Mouse (Mus musculus): ENCODE data around the gene Olig2.
"Not testable (repeated sequence)": the region's sequence is repeated elsewhere in the genome, so short reads cannot be mapped to it uniquely, and the experiment has no call there.

Gene Olig2

GRCm38 (mm10) chr16:91226883-91227759, 1.9 kb downstream of the Olig2 start:
- no peak for DNase-seq (ENCODE audit: low read depth, low spot score)

GRCm38 (mm10) chr16:91227760-91228043, 2.4 kb downstream of the Olig2 start:
- no peak for DNase-seq (ENCODE audit: low read depth, low spot score)

- no peak for DNase-seq (ENCODE audit: low read depth, low spot score)
These were observed 3.2 kb downstream of the Olig2 start for GRCm38 (mm10) chr16:91228238-91229071.

GRCm38 (mm10) chr16:91229072-91229348, 3.8 kb downstream of the Olig2 start:
- DNase-seq (ENCODE audit: low read depth, low spot score): no peak

GRCm38 (mm10) chr16:91229643-91230042, 4.4 kb downstream of the Olig2 start:
- DNase-seq (ENCODE audit: low read depth, low spot score): no peak

DNA sequence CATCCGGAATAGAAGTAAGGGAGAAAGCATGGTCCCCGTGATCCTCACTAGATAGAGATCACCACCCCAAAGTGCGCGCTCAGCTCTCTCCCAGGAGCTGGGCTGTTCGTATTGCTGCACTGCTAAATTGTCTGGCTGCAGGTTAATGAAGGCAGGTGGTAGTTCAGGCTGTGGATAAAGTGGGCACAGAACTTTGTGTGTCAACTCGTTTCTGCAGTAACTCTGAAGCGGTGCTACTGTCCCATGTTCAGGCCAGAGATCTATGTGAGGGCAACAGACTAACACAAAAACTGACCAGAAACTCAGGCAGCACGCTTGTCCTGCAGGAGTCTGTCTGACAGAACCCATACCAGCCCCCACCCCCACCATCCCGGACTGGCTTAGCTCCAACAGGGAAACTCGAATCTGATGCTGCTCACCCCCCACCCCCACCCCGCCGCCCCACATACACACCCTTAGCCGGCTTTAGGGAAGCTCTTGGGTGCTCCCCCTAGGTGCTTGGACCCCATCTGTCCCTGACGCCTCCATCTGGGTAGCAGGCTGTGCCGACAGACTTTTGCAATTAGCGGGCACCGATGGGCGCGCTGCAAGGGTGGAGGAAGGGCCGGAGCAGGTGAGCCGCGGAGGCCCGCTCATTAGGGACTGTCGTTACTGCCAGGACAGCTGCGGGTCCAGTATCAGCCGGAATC, 6.7 kb downstream of the Olig2 start:
- no peak for DNase-seq (ENCODE audit: low read depth, low spot score)

DNA sequence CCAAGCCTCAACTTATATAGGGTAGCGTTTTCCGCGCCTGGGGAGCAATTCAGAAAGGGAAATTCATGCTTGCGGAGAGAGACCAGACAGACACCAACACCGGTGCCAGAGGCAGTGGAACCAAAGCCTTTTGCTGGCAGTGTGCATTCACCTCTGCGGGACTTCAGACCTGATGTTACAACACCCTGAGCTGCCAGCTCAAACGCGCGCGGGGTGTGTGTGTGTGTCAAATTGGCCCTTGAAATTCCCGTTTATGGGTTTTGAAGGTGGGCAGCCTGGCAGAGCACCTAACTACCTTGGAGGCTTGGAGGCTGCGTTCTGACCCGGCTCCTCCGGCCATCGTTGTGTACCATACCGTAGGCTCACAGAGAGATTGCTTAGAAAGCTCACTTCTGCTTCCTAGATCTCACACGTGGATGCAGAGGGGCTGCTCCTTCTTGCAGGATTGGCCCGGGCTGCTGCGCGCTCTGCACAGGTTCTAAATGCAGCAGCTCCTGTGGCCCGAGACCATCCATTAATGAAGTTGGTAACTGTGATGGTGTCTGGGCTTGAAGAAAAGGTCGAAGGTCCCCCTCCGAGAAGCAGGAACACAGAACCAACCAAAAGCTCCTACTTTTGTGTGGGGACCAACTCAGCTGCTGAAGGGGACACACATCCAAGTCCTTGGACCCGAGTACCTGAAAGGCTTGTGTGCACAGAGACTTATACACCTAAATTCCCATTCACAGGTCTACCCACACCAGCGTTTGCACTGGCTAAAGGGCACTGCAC, 7.4 kb downstream of the Olig2 start:
- DNase-seq (ENCODE audit: low read depth, low spot score): no peak

DNA sequence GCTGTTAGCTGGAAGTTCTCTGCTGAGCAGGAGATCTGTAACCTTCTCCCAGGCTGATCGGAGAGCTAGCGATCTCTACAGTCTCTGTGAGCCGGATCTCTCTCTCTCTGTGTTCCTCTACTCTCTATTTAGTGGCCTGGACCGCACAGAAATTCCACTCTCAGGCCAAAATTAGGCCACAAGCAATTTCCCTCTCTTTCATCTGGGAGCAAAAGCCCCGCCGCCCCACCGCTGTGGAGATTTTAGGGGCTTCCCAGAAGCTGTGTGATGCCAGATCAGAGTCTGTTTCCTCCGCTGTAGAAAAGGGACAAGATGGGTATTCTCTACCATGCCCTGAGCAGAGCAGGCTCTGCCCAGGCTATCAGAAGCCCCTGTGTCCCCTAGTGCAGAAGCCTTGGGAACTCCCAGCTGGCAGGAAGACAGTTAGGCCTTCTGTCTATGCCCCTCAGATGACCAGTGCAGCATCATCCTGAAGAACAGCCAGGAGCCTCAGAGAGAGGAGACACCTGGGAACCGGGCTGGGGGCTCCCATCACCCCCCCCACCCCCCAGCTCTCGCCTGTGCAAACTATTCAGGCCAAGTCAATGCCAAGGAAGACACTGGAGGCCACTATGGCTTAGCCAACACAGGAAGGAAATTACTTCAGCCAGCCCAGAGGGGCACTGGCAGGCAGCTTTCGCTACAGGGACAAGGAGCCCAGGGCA, 8.1 kb downstream of the Olig2 start:
- no peak for DNase-seq (ENCODE audit: low read depth, low spot score)

GRCm38 (mm10) chr16:91239024-91239423, 13.8 kb downstream of the Olig2 start:
- DNase-seq (ENCODE audit: low read depth, low spot score): no peak

- no peak for DNase-seq (ENCODE audit: low read depth, low spot score)
These were observed 21.0 kb downstream of the Olig2 start for GRCm38 (mm10) chr16:91246292-91246691.

DNA sequence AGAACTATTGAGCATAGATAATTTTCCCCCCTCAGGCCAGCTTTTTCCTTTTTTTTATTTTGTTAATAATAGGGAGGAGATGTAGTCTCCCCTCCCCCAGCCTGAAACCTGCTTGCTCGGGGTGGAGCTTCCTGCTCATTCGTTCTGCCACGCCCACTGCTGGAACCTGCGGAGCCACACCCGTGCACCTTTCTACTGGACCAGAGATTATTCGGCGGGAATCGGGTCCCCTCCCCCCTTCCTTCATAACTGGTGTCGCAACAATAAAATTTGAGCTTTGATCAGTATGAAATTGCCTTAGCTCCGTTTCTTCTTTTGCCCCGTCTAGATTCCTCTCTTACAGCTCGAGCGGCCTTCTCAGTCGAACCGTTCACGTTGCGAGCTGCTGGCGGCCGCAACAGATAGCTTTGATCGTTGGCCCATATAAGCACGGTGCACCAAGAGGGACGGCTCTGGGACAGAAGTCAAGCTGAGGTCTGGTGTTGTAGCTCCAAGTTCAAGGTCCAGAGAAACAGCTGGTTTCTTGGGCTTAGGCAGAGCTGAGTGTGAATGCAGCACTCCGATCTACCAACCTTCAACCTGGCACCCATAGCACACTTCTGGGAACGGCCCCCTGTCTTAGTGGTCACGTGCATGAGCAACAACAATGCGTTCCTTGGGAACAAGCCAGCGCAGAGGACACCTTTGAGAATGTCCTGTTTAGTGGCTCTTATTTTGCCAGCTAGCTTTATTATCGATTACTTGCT, 30.3 kb downstream of the Olig2 start:
- not testable (repeated sequence) for DNase-seq (ENCODE audit: low read depth, low spot score)

DNA sequence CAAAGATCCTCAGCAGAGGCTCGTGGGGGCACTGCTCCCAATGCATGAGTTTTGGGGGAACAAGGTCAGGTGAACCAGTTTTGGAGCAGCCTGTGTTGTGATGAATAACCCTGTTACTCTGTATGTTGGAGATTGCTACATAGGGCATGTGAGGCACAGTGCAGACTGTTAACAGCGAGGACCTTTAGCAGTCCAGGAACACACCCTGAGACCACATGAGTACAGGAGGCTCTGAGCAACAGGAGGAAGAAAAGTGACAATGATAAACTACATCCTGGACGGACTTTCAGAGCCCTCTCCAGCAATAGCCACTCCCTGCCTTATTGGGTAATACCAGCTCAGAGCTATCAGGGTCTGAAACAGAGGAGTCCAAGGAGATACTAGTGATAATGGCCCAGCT, 33.7 kb downstream of the Olig2 start:
- DNase-seq (ENCODE audit: low read depth, low spot score): no peak

GRCm38 (mm10) chr16:91260861-91261260, 35.6 kb downstream of the Olig2 start:
- no peak for DNase-seq (ENCODE audit: low read depth, low spot score)

DNA sequence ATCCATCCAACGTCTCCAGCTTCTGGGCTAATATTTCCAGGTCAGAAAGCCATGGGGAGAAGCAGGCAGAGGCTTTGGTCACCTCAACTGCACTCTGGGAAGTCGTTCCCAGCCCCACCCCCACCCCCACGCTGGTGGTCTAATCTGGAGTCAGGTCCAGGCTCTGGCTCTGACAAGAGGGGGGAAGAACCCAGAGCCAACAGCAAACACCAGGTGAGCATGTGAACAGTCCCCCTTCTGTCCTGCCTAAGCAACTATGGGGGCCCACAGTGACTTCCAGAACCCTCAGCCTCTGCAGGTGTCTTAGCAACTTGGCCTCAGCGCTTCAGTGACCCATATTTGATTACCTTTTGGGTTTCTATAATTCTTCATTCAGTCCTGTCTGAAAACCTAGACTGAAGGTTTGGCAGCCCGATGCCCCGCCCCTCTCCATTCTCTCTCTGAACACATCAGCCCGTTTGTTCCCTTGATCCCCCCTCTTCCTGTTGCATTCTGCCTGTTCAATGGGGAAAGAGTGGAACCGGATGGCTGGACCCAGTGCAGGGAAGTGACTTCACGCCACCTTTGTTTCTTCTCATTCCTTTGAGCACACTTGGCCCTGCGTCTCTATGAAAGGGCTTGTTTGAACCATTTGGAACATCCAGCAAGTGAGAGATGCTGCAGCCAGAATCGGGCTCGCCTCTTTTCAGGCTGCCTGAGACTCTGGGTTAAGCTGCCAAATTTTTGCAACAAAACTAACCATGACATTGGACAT, 37.4 kb downstream of the Olig2 start:
- DNase-seq (ENCODE audit: low read depth, low spot score): no peak

DNA sequence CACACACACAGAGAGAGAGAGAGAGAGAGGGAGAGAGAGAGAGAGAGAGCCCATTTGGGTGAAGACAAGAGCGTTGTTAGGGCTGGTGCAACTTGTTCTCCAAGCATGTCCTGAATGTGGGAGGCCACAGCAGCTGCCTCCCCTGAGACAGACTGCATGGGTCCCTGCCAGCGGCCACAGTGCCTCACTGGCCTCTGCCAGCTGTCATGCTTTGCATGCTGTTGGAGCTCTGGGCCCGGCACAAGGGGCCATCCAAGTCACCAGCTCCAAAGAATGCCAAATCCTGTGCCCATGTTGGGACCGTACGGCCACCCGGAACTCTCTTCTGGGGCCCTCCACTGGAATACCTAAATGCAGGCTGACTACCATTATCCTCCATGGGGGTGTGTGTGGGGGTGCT, 40.7 kb downstream of the Olig2 start:
- no peak for DNase-seq (ENCODE audit: low read depth, low spot score)

GRCm38 (mm10) chr16:91268724-91269452, 43.6 kb downstream of the Olig2 start:
- no peak for DNase-seq (ENCODE audit: low read depth, low spot score)

GRCm38 (mm10) chr16:91269468-91270211, 44.4 kb downstream of the Olig2 start, which contains the start of gene Olig1:
Gene Olig1, plus strand, starts transcription at chr16:91269772.
- DNase-seq (ENCODE audit: low read depth, low spot score): peak; percentile 57

All from forelimb bud, embryonic 11.5 days (tissue).